Mouse (Mus musculus): ENCODE measurements around the gene Atp8b5.
A peak's percentile ranks its signal among the peaks of the same experiment; 100 is the strongest.

Gene Atp8b5

DNA sequence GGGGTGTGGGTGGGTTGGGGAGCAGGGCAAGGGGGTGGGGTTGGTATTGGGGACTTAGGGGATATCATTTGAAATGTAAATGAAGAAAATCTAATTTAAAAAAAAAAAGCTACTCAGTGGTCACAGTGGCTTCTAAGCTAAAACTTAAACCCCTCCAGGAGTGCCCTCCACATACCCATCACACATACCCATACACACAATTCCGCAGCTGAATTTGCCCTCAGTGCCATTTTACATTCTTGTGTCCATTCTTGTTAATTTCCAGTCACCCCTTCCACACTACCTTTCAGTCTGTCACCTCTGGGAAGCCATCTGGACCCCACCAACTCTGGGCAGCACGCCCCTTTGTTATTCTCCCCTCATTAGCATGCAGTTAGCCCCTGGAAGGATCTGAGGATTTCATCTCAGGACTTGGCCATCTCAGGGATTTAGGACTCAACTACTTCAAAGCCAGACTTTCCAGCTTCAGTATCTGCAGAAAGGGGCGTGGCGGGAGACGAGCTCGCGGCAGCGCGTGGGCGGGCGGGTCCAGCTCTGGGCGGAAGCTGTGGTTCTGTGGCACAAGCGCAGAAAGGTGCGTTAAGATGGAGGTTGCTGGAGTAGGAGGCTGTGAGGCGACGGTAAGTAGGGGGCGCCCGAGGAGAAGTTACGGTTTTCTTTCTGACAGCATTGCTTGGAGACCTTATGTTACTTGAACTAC, at the start of gene Atp8b5:
Gene Atp8b5 (plus strand): TSS at position 537 of the 700 bp plus-strand sequence.
- DNase-seq (ENCODE audit: low spot score in 2 of 2): peak; percentile 81 to 84

DNA sequence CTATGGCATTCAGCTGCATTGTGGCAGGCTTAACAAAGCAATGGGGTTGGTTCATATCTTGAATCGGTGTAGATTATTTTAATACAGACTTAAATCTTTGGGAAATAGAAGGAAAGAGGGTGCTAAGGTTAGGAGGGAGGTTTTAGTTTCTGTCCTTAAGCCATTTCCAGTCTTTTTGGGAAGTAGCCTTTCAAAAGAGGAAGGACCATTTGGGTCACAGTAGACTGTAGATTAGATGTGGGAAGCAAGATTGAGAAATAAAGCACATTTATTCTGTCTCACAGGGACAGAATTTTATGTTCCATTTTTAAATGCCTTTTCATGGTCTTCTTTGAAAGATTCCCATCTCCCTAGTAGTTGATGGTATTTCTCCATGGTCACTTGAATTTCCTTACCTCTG, 49.0 kb upstream of the Atp8b5 start:
- DNase-seq (ENCODE audit: low spot score in 2 of 2): no peak

DNA sequence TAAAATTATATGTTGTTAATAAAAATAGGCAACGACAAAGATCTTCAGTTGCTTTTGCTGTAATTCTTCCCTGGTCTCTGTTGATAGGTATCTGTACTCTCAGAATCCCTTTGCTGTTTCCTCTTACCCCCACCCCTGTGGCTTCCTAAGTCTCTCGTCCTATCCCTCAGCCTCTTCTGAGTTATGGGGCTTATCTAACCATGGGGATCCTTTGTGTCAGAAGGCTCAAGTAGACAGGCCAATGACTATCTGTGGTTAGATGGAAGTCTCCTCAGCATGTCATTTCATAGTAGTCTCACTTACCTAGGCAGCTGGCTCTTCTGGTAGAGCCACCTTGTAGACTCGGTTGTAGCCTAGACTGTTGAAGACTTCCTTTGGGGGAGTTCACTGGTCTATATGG, 35.1 kb upstream of the Atp8b5 start:
- DNase-seq (ENCODE audit: low spot score in 2 of 2): no peak

DNA sequence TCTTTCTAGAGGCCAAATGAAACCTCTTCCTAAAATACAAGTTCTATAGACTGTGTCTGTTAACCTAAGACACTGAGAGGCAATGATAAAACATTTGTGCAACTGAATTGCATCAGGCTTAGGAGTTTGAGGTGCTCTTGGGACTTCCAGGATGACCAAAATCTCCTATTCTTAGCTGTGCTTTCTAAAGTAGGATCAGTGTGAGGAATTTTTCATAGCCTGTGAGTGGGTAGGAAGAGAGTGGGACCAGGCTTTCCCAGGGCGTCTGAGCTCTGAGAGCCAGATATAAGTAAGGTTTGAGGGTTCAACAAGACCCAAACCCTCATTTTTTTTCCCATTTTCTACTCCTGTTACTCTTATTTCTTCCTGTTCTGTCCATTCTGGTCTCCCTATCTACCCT, 34.0 kb upstream of the Atp8b5 start:
- no peak for DNase-seq (ENCODE audit: low spot score in 2 of 2)

DNA sequence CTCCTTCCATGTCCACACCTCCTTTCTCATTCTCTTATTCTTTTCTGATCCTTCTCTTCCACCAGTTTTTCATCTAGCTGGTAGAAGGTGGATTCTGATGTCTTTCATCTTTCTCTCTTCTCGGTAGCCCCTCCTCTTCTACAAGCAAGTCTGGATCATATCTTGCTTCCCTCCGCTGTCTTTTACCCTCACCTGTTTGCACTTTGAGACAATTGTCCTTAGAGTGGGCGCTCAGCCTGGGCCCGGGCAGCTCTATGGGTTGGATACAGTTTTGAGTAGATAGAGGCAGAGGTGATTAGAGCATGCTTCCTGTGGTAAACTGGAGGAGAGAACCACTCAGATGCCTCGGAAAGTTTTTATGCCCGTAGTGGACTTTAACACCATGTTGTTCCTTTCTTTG, 33.5 kb upstream of the Atp8b5 start:
- DNase-seq (ENCODE audit: low spot score in 2 of 2): no peak

DNA sequence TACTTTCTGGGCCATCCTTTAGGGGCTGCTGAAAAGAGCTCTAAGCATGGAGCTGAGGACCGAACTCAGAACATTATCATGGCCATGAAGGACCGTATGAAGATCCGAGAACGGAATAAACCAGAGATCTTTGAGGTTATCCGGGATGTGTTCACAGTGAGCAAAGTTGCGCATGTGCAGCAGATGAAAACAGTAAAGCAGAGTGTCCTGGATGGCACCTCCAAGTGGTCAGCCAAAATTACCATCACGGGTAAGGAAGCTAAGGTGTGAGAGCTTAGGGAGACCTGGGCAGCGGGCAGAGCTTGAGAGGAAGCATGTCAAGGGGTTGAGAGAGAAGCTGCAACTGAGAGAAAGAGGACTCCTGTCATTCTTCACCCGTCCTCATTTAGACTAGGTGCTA, 30.1 kb upstream of the Atp8b5 start:
- no peak for DNase-seq (ENCODE audit: low spot score in 2 of 2)

DNA sequence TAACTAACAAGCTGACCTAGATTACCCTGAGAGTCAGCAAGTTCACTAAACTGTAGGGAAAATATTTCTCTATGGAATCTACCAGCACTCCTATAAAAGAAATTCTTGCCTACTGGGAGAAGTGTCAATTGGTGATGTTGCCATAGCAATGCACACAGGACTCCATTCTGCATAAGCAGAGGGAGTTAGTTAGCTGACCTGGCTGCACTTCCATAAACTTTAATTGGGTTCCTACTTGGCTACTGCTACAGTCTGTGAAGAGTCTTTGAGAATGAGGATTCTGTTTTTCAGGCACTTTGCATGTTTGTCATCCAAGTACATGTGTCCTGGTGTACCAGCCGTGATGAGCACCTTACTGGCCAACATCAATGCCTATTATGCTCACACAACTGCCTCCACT, 26.2 kb upstream of the Atp8b5 start:
- DNase-seq (ENCODE audit: low spot score in 2 of 2): no peak

DNA sequence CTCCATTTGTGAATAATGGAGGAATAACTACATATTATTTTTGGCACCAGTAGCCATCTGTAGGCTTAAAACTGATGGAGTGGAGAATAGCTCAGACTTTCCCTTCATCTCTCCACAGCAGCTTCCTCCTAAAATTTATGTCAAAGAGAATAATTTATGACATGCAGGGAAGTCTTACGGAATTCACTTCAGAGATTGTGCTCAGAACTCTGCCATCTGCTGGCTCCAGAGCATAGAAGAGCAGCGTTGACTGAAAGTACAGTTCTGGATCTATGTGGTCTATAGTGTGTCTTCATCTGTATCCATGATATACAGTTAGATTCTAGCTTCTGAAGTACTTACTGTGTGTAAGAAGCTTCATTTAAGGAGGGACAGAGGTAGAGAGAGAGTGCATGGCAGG, 22.9 kb upstream of the Atp8b5 start:
- no peak for DNase-seq (ENCODE audit: low spot score in 2 of 2)

DNA sequence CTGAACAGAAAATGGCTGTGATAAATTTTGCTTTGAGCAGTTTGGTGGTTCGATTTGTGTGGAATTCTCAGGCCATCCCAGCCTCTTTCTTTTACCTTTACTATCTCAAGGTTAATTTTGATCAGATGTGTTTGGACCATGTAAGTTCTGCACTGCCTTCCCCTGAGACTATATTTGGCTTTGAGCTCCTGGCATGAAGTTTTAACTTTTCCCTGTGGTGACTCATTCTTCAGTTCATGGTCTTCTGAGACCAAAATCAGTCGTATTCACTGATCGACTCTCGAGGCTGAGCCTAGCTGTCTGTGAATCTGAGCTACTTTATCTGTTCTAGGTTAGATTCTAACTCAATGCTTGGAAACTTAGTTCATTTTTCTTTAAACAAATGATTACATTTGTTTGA, 21.2 kb upstream of the Atp8b5 start:
- DNase-seq (ENCODE audit: low spot score in 2 of 2): no peak

DNA sequence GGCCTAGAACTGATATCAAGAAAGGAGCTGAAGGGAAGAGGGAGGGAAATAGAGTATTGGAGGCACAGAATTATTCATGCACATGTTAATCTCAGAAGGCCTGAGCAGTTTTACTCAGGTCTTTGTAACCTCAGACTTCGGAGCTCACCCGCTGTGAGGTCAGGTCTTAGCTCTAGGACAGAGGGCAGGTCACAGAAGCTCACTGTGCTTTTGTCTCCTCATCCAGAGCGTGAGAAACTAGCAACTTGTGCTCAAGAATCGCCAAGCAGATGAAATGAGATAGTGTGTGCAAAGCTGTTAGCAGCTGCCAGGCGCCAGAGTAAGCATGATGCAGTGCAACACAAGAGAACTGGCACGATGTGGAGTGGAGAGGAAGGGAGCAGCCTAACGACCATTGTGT, 18.9 kb upstream of the Atp8b5 start:
- no peak for DNase-seq (ENCODE audit: low spot score in 2 of 2)

DNA sequence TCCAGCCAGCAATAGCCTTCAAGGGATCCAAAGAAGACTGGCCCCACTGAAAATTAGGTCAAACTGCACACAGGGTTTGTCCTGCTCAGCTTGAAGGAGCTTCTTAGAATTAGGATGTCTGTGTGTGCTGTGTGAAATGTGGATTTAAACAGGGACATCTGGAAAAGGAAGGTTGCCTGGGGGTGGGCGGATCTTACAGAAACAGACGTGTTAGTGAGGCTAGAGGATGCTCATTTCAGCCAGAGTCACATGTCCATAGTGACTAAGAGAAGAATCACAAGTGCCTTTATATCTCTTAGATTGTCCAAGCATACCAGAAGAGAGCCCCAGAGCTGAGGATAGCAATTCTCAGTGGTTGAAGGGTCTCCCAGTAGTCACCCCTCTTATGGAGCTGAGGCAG, 18.1 kb upstream of the Atp8b5 start:
- no peak for DNase-seq (ENCODE audit: low spot score in 2 of 2)

DNA sequence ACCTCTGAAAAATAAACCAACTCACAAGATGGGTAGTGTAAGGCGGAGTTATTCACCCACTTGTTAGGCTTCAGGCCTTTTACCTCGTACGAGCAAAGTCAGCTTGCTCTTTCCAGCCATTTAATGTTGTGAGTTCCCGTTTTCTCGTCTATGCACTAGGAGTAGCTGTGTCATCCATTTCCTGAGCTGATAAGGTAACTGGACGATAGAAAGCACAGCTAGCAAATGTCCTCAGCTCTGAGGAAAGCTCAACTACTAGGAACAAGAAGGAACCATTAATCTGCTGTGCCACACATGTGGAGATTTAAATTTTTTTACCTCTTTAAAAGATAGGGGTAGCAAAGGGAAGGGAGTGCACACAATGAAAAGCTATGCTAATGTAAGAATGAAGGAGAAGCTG, 15.7 kb upstream of the Atp8b5 start:
- no peak for DNase-seq (ENCODE audit: low spot score in 2 of 2)

DNA sequence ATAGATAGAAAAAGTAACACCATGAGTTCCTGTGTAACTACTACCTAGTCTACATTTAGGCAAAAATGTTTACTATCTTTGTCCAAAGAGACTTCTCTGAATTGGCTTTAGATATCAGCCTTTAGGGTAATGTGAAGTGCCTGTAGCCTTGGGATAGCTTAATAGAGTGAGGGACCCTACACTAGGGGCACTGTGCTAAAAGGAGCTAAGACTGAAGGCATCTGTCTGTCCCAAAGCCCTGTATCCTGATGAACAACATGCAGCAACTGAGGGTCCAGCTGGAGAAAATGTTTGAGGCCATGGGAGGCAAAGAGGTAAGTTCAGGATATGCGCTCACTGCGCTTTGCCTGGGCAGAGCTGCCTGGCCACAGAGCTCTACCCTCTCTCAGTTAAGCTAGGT, 9.9 kb upstream of the Atp8b5 start:
- no peak for DNase-seq (ENCODE audit: low spot score in 2 of 2)

DNA sequence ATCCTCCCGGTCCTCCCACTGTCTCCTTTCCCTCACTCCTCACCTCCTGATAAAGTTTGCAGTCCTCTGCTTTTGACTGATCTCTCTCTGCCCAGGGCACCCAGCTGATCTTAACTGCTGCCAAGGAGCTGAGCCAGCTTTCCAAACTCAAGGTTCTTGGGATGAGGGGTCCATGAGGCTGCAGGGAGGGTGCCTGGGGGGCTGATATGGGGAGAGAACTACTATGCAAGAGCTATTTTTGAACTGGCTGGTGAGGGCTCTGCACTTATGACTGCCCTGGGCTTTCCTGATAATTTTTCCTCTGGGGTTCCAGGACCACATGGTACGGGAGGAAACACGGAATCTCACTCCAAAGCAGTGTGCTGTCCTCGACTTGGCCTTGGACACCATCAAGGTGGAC, 8.4 kb upstream of the Atp8b5 start:
- DNase-seq (ENCODE audit: low spot score in 2 of 2): peak in 1 of 2 experiments; percentile 23

DNA sequence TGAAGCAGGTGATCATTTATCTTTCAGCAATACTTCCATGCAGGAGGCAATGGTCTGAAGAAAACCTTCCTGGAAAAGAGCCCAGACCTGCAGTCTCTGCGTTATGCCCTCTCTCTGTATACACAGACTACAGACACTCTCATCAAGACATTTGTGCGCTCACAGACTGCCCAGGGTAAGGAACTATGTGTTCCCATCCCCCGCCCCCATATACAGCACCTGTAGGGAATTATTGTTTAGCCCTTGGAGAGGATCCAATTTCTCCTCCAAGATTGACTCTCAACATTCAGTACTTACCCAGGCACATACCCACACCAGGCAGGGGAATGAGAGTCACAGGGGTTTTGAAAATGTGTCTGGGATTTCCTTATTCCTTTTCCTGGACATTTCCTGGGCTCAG, 7.5 kb upstream of the Atp8b5 start:
- DNase-seq (ENCODE audit: low spot score in 2 of 2): no peak

DNA sequence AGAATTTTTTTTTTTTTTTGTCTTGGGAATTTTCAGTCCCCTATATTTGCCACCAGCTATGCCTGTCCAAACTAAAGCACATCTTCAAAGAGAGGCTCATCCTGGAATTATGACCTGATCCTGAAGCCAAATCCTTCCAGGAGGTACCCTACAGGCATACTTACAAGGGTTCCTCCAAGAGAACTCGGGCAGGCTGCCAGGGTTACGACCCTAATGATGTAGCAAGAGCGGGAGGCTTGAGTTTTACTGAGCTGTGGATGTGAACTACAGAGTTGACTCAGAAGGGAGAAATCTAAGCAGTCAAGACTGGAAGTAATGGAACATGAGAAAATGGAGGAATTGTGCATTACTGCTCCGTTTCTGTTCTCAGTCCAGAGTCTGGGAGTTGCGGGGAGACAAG, 6.9 kb upstream of the Atp8b5 start:
- DNase-seq (ENCODE audit: low spot score in 2 of 2): no peak

DNA sequence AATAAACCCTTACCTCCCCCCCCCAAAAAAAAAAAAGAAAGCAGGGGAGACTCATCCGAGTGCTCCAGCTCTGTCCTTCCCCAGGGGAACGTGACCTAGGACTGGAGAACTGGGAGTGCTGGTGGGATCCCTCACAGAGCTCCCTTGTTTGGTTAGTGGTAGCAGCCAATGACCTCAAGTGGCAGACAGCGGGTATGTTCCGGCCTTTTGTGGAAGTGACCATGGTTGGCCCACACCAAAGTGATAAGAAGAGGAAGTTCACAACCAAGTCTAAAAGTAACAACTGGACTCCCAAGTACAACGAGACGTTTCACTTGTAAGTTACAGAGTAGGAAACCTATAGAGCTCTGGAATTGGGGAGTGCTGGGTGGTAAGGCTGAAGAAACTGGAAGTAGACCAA, 4.1 kb upstream of the Atp8b5 start:
- DNase-seq (ENCODE audit: low spot score in 2 of 2): no peak

DNA sequence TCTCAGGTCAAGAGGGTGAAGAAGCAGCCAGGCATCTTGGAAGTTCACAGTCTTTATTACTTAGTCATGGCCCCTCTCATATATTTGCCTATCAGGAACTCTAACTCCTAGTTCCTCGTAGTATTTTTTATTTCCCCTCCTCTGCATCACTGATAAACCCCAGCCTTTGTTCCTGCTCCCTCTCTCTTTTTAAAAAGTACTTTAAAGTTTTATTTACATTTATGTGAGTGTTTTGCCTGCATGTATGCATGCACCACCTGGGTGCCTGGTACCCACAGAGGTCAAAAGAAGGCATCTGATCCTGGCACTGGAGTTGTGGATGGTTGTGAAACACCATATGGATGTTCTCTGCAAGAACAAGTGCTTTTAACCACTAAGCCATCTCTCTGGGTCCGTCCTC, 813 bp upstream of the Atp8b5 start:
- no peak for DNase-seq (ENCODE audit: low spot score in 2 of 2)

DNA sequence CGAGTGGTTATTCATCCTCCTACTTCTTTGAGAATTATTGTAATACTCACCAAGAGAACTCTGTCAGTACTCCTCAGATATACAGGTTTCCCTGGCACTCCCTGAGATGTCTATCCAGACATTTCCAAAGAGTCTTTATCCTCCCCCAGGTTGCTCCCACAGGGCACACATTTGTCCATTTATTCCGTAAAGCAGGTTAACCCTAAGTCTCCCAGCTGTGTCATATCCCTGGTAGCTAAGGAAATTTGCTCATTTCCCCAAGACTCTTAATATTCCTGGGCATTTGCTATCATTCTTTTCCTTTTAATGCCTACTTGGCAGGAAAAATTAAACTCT, 332 bp downstream of the Atp8b5 start:
- no peak for DNase-seq (ENCODE audit: low spot score in 2 of 2)

DNA sequence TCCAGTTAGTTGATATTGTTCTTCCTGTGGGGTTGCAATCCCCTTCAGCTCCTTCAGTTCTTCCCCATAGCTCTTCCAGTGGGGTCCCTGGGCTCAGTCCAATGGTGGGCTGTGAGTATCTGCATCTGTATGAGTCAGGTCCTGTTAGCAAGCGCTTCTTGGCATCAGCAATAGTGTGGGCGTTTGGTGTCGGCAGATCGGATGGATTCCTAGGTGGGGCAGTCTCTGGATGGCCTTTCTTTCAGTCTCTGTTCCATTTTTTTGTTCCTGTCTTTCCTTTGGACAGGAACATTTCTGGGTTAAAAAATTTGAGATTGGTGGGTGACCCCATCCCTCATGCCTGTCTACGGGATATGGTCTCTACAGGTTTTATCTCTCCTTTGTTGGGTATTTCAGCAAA, 18.5 kb downstream of the Atp8b5 start:
- no peak for DNase-seq (ENCODE audit: low spot score in 2 of 2)

DNA sequence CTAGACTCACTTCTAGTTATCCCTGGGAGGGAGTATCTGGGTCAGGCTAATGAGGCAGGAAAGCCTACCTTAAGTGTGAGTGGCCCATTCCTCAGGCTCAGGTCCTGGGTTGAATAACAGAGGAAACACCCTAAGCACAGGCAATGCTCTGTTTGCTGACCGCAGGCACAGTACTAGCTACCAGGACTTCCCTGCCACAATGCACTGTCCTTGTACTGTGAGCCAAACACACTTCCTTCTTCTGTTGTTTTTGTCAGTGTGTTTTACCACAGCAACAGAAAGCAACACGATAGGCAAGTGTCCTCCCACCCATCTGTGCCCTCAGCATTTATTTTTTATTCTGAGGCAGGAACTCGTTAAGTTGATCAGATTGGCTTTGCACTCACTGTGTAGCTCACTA, 20.3 kb downstream of the Atp8b5 start:
- no peak for DNase-seq (ENCODE audit: low spot score in 2 of 2)

DNA sequence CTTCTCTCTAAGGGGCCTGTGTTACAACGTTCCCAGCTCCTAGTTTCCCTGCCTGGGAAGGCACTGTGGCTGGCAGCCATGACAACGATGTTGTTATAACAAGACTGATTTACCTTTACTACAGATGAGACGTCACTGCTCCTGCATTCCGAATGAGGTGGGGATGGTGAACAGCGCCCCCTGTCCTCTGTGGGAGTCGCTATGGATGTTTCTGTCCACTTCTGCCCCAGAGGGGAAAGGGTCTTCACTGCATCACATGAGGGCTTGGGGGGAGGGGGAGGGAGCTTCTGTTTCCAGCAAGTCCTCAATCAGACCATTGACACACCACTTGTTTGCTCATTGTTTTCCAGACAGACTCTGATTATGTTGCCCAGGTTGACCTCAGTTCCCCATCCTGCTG, 27.0 kb downstream of the Atp8b5 start:
- no peak for DNase-seq (ENCODE audit: low spot score in 2 of 2)

DNA sequence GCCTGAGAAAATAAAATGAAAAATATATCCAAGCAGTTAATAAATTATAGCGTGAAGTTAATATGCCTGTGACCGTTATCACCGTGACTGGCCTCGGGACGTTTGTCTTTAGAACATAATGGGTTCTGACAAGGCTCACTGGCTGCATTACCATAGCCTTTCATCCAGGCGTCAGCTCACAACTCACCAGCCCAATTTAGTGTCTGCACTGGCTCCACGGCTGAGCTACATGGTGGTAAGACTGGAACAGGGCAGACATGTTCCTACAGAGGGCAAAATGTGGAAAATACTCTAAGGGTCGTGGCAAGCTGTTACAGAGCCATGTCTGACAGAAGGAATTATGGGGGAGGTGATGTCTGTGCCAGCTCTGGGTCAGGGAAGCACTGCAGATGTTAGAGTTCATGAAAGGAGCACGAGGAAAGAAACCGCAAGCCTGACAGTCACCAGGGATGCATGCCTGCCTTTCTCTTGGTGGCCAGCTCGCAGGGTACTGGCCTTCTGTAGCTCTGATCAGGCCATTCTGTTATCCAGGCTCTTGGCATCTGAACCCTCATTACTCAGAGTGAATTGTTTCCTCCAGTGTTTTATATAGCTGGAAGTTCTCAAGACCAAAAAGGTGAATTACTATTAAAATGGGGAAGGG, 42.9 kb downstream of the Atp8b5 start:
- no peak for DNase-seq (ENCODE audit: low spot score in 2 of 2)

DNA sequence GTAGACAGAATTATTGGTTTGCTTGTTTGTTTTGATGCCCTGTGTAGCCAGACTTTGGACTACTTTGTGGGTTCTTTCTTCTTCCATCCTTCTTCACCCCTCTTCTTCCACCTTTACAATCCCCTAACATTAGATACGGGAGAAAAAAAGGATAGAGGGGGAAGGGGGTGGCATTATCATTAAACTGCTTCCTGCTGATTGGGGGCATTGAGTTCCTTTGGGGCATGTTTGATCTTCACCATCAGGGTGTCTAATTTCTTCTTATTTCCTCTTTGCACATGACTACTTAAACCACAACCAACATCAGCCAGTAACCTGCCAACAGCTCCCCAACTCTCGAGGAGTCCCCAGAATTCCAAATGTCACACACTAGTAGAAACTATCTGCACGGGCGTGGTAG, 54.6 kb downstream of the Atp8b5 start:
- no peak for DNase-seq (ENCODE audit: low spot score in 2 of 2)
